Mouse (Mus musculus) urinary bladder, adult 2 months (tissue): ENCODE data around the gene Tsr1. TPM values are rescaled to one million over a fixed set of nuclear protein-coding genes. Genes with fewer than 3 reads are reported as not detected.

Source experiments
- polyA plus RNA-seq: library from polyadenylated mRNA; depleted of rRNA; stranded (reverse); fragments of >200 nt; gene quantifications from 2 replicates; pipeline ENCODE4 v1.2.3, GENCODE M21; 2012; rRNA removed

Tsr1 gene
- polyA plus RNA-seq, 1 experiment, result 24.0 TPM

Other genes starting within 250 kb of the Tsr1 start
- gene Cluh, start 248.6 kb upstream of the Tsr1 start, polyA plus RNA-seq, result 50.0 and 61.8 TPM in 2 replicates
- 59.0 and 60.9 TPM in 2 replicates for gene Pafah1b1, start 173.4 kb upstream of the Tsr1 start, polyA plus RNA-seq
- 12.1 and 12.4 TPM in 2 replicates for gene Mettl16, start 127.2 kb upstream of the Tsr1 start, polyA plus RNA-seq
- gene Mnt, start 67.2 kb upstream of the Tsr1 start, polyA plus RNA-seq, result 7.9 and 14.8 TPM in 2 replicates
- 17.9 and 19.8 TPM in 2 replicates for gene Sgsm2, start 1.0 kb upstream of the Tsr1 start, polyA plus RNA-seq
- 29.4 and 33.8 TPM in 2 replicates for gene Smg6, start 27.8 kb downstream of the Tsr1 start, polyA plus RNA-seq
- gene Srr, start 27.9 kb downstream of the Tsr1 start, polyA plus RNA-seq, result 16.5 and 23.3 TPM in 2 replicates